Mouse (Mus musculus): ENCODE data around the gene Rab37.

Gene Rab37

GRCm38 (mm10) chr11:115192180-115192579 is 100.9 kb downstream of the Rab37 start:
- peak in 1 of 2 experiments; percentile 65 for DNase-seq (ENCODE audit: low read depth in 1 of 2, low spot score in 2 of 2)

- DNase-seq (ENCODE audit: low read depth in 1 of 2, low spot score in 2 of 2), result no peak
These were observed 103.5 kb downstream of the Rab37 start for GRCm38 (mm10) chr11:115194693-115195092.

- DNase-seq (ENCODE audit: low read depth in 1 of 2, low spot score in 2 of 2), result no peak
These were observed 104.7 kb downstream of the Rab37 start for GRCm38 (mm10) chr11:115195933-115196332.

GRCm38 (mm10) chr11:115197558-115197957 is 106.3 kb downstream of the Rab37 start:
- DNase-seq (ENCODE audit: low read depth in 1 of 2, low spot score in 2 of 2), result no peak

- peak; percentile 37 to 49 for DNase-seq (ENCODE audit: low read depth in 1 of 2, low spot score in 2 of 2)
These were observed 107.7 kb downstream of the Rab37 start for GRCm38 (mm10) chr11:115198932-115199384.

- no peak for DNase-seq (ENCODE audit: low read depth in 1 of 2, low spot score in 2 of 2)
These were observed 109.3 kb downstream of the Rab37 start for GRCm38 (mm10) chr11:115200520-115200919.

- peak in 1 of 2 experiments; percentile 64 for DNase-seq (ENCODE audit: low read depth in 1 of 2, low spot score in 2 of 2)
These were observed 111.1 kb downstream of the Rab37 start for GRCm38 (mm10) chr11:115202316-115202715.

GRCm38 (mm10) chr11:115202756-115203155 is 111.5 kb downstream of the Rab37 start:
- no peak for DNase-seq (ENCODE audit: low read depth in 1 of 2, low spot score in 2 of 2)

GRCm38 (mm10) chr11:115208126-115208525 is 116.9 kb downstream of the Rab37 start:
- no peak for DNase-seq (ENCODE audit: low read depth in 1 of 2, low spot score in 2 of 2)

- DNase-seq (ENCODE audit: low read depth in 1 of 2, low spot score in 2 of 2), result peak in 1 of 2 experiments; percentile 39
These were observed 117.8 kb downstream of the Rab37 start for GRCm38 (mm10) chr11:115208776-115209732.

- no peak for DNase-seq (ENCODE audit: low read depth in 1 of 2, low spot score in 2 of 2)
These were observed 118.7 kb downstream of the Rab37 start for GRCm38 (mm10) chr11:115209958-115210357.

Measured in monocyte, adult 2 months (primary cell).